Mouse (Mus musculus): Measurements from ENCODE around the gene Trim42. TPM values are rescaled to one million over a fixed set of nuclear protein-coding genes. Genes with fewer than 3 reads are reported as not detected.

The Trim42 gene
- polyA plus RNA-seq, 1 experiment from 2014 or later = not detected

GRCm38 (mm10) chr9:97307705-97308485 lies 61.9 kb downstream of the Trim42 start:
- Histone ChIP-seq H3K4me2 (no peak overlapping the region), H3K27me3 (no peaks in the 10 kb centered on the region), H3K4me1 (replicated peaks) (no peaks in the 10 kb centered on the region), H3K36me3 (no peaks in the 10 kb centered on the region), H3K9ac (no peak overlapping the region), H3K9me3 (no peaks in the 10 kb centered on the region), H3K27ac (no peak overlapping the region), H3K4me3 (no peak overlapping the region)
- no peak for ATAC-seq (ENCODE audit: low FRiP score)
- 57% methylated on average over 6 of the region's 6 CpGs for WGBS
